Mouse (Mus musculus): ENCODE measurements around the gene Ankrd13d.

Gene Ankrd13d

DNA sequence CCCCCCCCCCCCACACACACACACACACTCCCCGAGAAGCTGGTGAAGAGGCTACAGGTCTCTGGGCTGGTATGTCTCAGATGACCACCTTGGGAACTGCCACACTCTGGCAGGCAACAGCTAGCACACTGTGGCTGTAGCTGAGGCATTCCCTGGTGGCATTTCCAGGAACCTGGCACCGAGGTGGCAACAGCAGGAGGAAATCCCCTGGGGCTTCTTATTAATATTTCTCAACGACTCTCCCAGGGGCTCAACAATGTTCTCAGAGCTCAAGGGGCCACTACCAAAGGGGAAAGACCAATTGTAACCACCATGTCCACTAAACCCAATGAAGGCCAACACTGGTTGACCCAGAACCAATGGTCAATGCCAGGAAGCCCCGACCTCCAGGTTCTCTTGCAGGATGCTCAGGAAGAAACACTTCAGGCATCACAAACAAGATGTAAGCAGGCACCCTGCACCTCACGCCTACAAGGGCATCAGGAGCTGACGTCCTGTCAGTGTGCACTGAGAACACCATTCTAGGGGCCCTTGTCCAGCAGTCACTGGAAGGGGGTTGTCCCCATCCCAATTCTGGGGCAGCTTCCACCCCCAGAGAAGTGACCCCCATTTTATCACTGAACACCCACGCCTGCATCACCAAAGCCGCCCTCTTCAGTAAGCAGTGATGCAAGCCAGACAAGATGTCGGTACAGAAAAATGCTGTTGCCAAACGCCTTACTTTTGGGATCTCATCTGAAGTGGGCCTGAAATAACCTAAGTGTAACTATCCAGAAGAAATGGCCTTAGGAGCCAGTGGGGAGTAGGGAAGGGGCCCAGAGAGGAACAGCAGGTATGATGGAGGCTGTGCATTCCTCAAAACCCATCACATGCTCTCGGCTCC is 18.2 kb upstream of the Ankrd13d start:
- no peak for DNase-seq (ENCODE audit: low read depth)

DNA sequence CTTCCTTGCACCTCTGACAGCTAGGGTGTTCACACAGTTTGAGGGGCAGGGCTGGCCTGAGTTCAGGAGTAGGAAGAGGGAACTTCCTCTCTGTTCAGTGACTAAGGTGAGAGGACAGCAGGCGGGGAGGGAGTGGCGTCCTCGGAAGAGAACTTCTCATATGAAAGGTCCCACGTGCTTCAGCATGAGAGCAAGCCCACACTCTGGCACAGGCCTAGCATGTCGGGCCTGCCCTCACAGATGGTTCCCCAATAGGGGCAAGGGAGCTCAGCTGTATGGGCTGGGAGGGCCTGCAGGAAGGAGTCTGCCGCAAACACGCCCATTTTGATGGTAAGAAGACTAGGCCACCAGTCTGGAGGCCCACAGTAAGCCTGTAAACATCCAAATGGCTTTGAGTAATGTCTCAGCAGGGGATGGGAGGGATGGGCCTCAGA is 17.4 kb upstream of the Ankrd13d start:
- DNase-seq (ENCODE audit: low read depth): no peak

DNA sequence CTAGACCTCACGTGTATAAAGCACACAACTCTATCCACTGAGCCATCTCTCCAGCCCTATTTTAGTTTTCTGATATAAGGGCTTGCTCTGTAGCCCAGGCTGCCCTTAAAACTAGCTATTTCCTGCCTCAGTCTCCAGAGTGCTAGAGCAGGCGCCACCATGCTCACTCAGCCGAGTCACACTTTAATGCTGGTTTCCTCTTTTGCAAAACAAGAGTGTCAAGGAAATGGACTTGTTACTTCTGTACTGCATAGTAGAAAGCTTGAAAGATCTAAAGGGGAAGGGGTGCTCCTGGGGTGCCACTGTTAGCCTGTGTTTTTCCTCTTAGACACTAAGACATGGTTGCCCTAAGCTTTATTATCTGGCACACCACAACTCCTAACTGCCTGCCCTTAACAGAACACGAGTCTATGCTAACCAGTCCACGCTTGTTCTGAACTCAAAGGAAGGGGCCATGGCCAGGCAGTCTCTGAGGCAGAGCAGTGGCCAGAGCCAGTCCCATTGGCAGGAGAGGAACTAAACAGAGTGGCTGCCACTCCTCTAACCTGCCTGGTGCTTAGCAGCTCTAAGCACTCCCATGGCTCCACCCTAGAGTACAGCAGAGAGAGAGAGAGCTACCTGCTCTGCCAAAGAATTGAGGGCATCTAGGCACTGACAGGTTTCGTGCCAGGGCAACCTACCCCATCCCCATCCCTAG is 16.8 kb upstream of the Ankrd13d start:
- DNase-seq (ENCODE audit: low read depth): no peak

- DNase-seq (ENCODE audit: low read depth): no peak
Measured at GRCm38 (mm10) chr19:4299126-4299525, 16.2 kb upstream of the Ankrd13d start.

DNA sequence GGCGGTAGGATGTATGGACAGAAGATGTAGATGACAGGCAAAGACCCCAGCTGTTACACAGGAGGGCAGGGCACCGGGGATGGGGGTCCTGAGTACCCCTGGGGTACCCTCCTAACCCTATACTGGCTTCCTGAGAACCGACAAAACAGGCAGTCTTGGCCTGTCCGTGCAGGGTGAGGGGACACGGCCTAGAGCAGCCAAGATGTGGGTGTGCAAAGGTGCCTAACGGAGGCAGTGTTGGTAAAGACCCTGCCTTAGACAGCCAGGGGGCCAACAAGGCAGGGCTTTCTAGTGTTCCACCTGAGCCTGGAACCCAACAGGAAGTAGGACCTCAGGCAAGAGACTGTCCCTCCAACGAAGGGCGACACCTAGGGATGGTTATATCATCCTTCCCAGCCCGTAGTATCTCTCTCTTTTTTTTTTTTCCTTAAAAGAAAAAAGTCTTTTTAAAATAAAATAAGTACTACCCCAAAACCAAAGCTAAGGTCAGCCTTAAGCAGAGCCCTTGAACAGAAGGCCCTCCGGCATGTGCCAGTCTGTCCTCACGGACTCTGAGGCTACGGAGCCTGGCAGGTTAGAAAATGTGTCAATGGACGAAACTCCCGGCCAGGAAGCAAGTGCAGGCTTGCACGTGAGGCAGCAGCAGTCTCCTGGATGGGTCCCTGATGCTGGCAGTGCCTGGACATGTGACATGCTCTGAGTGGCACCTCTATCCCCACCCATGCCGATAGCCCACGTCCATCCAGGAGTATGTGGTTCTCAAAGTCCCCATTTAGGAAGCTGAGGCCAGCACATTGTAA is 15.6 kb upstream of the Ankrd13d start:
- DNase-seq (ENCODE audit: low read depth): no peak

DNA sequence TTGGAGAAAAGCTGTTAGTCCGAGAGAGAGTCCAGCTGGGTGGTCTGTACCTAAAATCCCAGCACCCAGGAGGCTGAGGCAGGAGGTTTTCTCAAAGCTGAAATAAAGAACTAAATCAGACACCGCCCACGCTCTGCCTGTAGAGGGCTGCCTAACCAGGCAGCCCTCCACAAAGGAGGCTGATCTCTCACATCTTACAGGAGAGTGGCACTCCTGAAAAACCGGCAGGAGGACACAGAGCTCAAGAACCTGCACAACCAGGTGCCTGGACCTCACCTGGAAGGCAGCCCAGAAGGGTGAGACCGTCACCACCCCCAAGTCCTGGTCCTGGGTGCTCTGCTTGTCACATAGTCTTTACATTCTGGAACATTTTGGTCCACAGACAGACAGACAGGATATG is 14.9 kb upstream of the Ankrd13d start:
- no peak for DNase-seq (ENCODE audit: low read depth)

DNA sequence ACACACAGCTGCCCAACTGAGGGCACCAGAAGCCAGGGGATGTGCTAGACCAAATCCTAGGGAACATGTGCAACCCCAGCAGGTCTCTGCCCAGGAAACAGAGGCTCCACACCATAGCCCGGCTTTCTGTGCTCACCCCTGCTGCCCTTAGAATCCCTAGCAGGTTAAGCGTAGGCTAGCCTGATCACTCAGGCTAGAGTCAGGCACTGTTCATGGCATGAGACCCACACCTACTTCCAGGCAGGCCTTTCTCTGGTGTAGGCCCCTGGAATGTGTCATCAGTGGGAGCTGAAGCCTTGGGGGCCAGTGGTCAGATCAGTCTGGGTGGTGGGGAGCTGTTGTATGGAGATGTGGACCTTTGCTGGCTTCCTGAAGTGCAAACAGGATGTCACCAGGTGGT is 13.7 kb upstream of the Ankrd13d start:
- DNase-seq (ENCODE audit: low read depth): no peak

- no peak for DNase-seq (ENCODE audit: low read depth)
Measured at GRCm38 (mm10) chr19:4295391-4295790, 12.5 kb upstream of the Ankrd13d start.

DNA sequence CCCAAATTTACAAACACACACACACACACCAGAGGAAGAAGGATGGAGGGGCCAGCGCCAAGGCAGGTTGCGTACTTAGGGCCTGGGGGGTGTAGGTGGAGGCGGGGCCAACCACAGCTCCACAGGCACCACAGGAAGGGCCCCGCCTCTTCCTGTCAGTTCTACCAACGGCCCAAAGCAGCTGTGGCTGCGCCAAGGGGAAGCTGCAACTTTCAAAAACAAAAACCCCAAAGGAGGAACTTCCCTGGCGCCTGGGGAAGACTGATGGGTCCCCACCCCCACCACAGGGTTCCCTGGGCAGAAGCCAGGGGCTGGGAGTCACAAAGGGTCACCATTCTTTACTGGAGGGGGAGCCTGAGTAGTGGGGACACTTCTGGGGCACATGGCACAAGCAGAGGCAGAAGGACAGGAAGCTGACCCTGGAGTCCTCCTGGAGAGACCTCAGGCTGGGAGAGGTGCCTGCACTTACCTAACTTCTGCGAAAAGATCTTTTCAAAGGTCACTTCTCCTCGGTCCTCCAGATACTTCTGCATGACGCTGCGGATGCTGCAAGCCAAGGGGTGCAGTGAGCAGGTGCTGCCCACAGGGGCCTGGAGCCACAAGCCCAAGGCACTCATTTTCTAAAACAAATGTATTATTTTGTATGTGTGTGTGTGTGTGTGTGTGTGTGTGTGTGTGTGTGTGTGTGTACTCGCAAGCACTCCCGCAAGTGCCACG is 11.6 kb upstream of the Ankrd13d start:
- no peak for DNase-seq (ENCODE audit: low read depth)

- no peak for DNase-seq (ENCODE audit: low read depth)
Measured at GRCm38 (mm10) chr19:4291161-4291560, 8.2 kb upstream of the Ankrd13d start.

GRCm38 (mm10) chr19:4290749-4291148 is 7.8 kb upstream of the Ankrd13d start:
- DNase-seq (ENCODE audit: low read depth): no peak

- no peak for DNase-seq (ENCODE audit: low read depth)
Measured at GRCm38 (mm10) chr19:4283653-4284052, 716 bp upstream of the Ankrd13d start.

GRCm38 (mm10) chr19:4280425-4280824 is 2.5 kb downstream of the Ankrd13d start:
- no peak for DNase-seq (ENCODE audit: low read depth)

GRCm38 (mm10) chr19:4279487-4279886 is 3.5 kb downstream of the Ankrd13d start:
- no peak for DNase-seq (ENCODE audit: low read depth)

DNA sequence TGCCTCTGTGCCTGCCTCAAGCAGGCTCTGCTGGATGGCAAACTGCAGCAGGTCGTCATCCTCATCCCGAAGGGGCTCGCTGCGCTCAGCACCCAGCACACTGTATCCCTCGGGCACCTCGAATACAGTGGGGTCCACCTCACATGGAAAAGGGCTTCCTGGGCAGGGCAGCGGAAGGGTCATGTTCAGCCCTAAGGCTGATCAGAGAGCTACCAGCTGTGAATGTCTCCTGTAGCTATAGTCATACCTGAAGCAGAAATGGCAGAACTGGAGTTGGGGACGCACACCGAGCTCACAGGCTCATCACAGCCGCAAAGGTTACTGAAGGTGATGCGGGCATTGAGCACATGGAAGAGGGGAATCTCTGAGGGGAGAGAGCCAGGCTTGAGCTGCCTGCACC is 12.0 kb downstream of the Ankrd13d start:
- DNase-seq (ENCODE audit: low read depth): no peak

DNA sequence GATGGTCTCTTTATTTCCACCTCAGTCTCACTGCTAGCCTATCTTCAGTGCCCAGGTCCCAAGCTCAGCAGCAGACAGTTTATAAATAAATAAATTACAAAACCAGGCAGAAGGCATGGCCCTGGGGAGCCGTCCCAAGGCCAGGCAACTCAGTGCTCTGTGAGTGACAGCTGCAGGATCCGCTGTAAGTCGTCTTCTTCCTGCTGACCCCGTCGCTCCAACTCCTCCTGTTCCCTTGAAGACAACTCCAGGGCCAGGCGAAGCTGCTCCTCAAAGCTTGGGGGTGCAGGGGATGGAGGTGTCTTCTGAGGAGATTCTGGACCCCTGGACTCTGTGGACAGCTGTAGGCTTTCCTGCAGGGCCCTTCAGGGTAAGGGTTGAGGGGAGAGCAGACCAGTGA is 12.8 kb downstream of the Ankrd13d start:
- DNase-seq (ENCODE audit: low read depth): no peak

- DNase-seq (ENCODE audit: low read depth): no peak
Measured at GRCm38 (mm10) chr19:4268566-4269361, 14.2 kb downstream of the Ankrd13d start, which contains the start of gene Ssh3. Ssh3 (minus strand) TSS chr19:4269180.

DNA sequence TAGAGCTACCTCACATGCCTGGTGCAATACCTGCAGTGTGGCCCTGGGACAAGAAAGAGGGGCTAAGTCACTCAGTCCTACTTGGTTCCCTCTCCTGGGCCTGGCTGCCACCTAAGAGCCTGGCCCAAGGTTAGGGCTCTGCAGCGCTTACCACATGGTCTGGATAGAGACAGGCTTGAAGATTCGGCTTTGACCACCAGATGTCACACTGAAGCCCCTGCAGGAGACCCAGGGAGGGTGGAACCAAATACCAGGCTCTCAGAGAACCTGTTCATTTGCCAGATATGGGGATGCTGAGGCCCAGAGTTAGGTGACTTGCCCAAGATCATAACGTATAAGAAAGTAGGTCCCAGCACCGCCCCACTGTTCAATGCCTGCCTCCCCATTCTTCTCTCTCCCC is 17.0 kb downstream of the Ankrd13d start:
- no peak for DNase-seq (ENCODE audit: low read depth)

GRCm38 (mm10) chr19:4264171-4264780 is 18.7 kb downstream of the Ankrd13d start:
- DNase-seq (ENCODE audit: low read depth): peak; percentile 81

DNA sequence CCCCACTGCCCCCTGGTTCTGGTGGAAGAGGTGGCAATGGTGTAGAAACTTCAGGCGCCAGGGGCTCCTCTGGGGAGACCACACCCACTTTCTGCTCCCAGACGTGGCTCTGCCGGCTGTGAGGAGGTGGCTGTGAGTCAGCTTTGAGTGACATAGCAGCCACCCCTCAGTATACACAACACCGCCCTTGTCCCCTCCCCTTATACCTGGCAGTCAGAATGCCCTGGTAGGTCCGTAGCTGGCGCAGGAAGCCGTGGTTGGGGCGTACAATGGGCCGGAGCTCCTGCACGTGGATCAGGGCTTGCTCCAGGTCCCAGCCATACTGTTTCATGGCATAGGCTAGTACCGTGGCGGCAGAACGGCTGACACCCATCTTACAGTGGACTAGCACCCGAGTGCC is 19.2 kb downstream of the Ankrd13d start:
- DNase-seq (ENCODE audit: low read depth): no peak

DNA sequence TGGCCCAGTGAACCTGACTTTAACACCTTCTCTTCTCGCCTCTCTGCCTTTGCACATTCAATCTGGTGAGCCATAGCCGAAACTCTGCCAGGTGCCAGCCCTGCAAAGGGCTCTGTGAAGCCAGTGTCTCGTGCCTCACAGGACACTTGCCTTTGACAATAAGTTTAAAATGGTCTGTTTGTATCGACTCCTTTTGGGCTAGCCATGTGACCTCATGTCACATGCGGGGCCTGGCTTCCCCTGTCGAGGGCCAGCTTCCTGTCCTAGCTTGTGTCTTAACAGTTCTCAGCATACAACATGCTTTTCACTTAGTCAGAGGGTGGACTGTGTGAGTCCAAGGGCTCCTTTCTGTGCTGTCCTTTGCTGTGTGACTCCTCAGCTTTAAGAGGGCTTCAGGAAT is 20.2 kb downstream of the Ankrd13d start:
- DNase-seq (ENCODE audit: low read depth): no peak
